In genomic region chr9:118928007-118928406, GRCm38 (mm10) we compare ENCODE assay signal across 8 mouse cellular contexts. TPM values are rescaled to one million over a fixed set of nuclear protein-coding genes. Genes with fewer than 3 reads are reported as not detected.
A peak's percentile ranks its signal among the peaks of the same experiment; 100 is the strongest.
DNase-seq lines count a peak whose midpoint lies in the region; ATAC-seq lines count a peak whose summit lies in the region.

No protein-coding gene starts in this region.

- peaks cover 28% of the 10 kb centered on the region for H3K4me1 ChIP-seq in heart, embryonic 11.5 days (ENCODE audit: control insufficient read depth, insufficient read depth, low read length)
- H3K4me1 ChIP-seq in embryonic facial prominence, embryonic 10.5 days: peaks cover 58% of the 10 kb centered on the region
- H3K4me1 ChIP-seq in hindbrain, embryonic 12.5 days: peaks cover 27% of the 10 kb centered on the region

- H3K9ac ChIP-seq in heart, embryonic 11.5 days (ENCODE audit: low read depth, low read length): peak overlapping the region; percentile 36; the same call in 1 of the 2 replicates
- no peak overlapping the region for H3K9ac ChIP-seq in hindbrain, embryonic 12.5 days

- ATAC-seq in heart, embryonic 11.5 days (replicated peaks; ENCODE audit: insufficient number of reproducible peaks, low FRiP score, low TSS enrichment): no peak
- no peak for ATAC-seq in hindbrain, embryonic 12.5 days (ENCODE audit: low FRiP score)

- WGBS in heart, embryonic 11.5 days (ENCODE audit: insufficient replicate concordance): 58% methylated on average over 2 of the region's 2 CpGs
- 40% methylated on average over 2 of the region's 2 CpGs for WGBS in embryonic facial prominence, embryonic 10.5 days
- 46% methylated on average over 2 of the region's 2 CpGs for WGBS in hindbrain, embryonic 12.5 days

- intact Hi-C loops in heart, postnatal 36 days (cut with DNase I): loop anchor here (5.0 to 10.0 kb wide), 2 partner anchors 54 to 417 kb away; partner anchors contain the start of gene Myd88
- intact Hi-C loops in gastrocnemius, postnatal 36 days (cut with DNase I): no loop called here

- no peaks in the 10 kb centered on the region for H3K27me3 ChIP-seq in heart, embryonic 11.5 days (ENCODE audit: control insufficient read depth, insufficient read depth, low read length)
- H3K27me3 ChIP-seq in embryonic facial prominence, embryonic 10.5 days (replicated peaks; ENCODE audit: low read depth, poor library complexity, severe bottlenecking): peaks cover 16% of the 10 kb centered on the region; the same call in 1 of the 2 replicates
- peaks cover 6% of the 10 kb centered on the region; the same call in 1 of the 2 replicates for H3K27me3 ChIP-seq in hindbrain, embryonic 12.5 days

- H3K27ac ChIP-seq in heart, embryonic 11.5 days (ENCODE audit: low read depth, low read length): no peak overlapping the region
- 0 out of 2 replicates have a peak overlapping the region, but pooled peaks have one; percentile 2 for H3K27ac ChIP-seq in embryonic facial prominence, embryonic 10.5 days (replicated peaks)
- H3K27ac ChIP-seq in hindbrain, embryonic 12.5 days: no peak overlapping the region

- H3K36me3 ChIP-seq in heart, embryonic 11.5 days (ENCODE audit: control insufficient read depth, insufficient read depth, low read length): no peaks in the 10 kb centered on the region
- no peaks in the 10 kb centered on the region; the same call in 1 of the 2 replicates for H3K36me3 ChIP-seq in embryonic facial prominence, embryonic 10.5 days (replicated peaks)
- H3K36me3 ChIP-seq in hindbrain, embryonic 12.5 days: no peaks in the 10 kb centered on the region

- DNase-seq in heart, postnatal 36 days: no peak
- DNase-seq in embryonic facial prominence, embryonic 10.5 days (ENCODE audit: low spot score): no peak
- peak; percentile 42 for DNase-seq in lung, postnatal 10 days
- no peak for DNase-seq in layer of hippocampus, postnatal 36 days
- DNase-seq in gastrocnemius, postnatal 36 days: no peak
- no peak for DNase-seq in right cerebral cortex, postnatal 36 days (ENCODE audit: low spot score in 2 of 2)

- peak overlapping the region; percentile 99 for H3K4me2 ChIP-seq in heart, embryonic 11.5 days
- peak overlapping the region; percentile 98 for H3K4me2 ChIP-seq in hindbrain, embryonic 12.5 days (replicated peaks)

- H3K4me3 ChIP-seq in heart, embryonic 11.5 days (ENCODE audit: low read depth, low read length): peak overlapping the region; percentile 85
- H3K4me3 ChIP-seq in embryonic facial prominence, embryonic 10.5 days: peak overlapping the region; percentile 89
- 0 out of 2 replicates have a peak overlapping the region, but pooled peaks have one; percentile 84 for H3K4me3 ChIP-seq in hindbrain, embryonic 12.5 days

- H3K9me3 ChIP-seq in heart, embryonic 11.5 days (replicated peaks; ENCODE audit: control insufficient read depth, low read length): no peaks in the 10 kb centered on the region
- H3K9me3 ChIP-seq in embryonic facial prominence, embryonic 10.5 days: no peaks in the 10 kb centered on the region
- H3K9me3 ChIP-seq in hindbrain, embryonic 12.5 days (replicated peaks): no peaks in the 10 kb centered on the region

RNA-seq across cellular contexts. Expression of gene Ctdspl, which starts 1.8 kb away (rescaled TPM):
- polyA plus RNA-seq in heart, embryonic 11.5 days (2014; fragmentation: Nextera tagmentation; extraction: Ambion mirVana): 8.5 and 10.5 TPM in 2 replicates
- 10 to 100 TPM; 11.2 to 11.3 TPM for total RNA-seq in heart, postnatal 36 days (2021)
- polyA plus RNA-seq in embryonic facial prominence, embryonic 10.5 days (2016; fragmentation: Nextera tagmentation; extraction: Ambion mirVana): 10.1 and 11.0 TPM in 2 replicates
- polyA plus RNA-seq in hindbrain, embryonic 12.5 days (2016; fragmentation: Nextera tagmentation; extraction: Ambion mirVana): 8.1 and 11.7 TPM in 2 replicates
- 10 to 100 TPM; 24.1 to 28.5 TPM for total RNA-seq in layer of hippocampus, postnatal 36 days (2021)
- total RNA-seq in gastrocnemius, postnatal 36 days (2021): 1 to 10 TPM; 4.9 to 5.1 TPM
